In genomic region chr2:122304544-122304943, GRCm38 (mm10) we compare ENCODE assay signal across 18 mouse cellular contexts. TPM values are rescaled to one million over a fixed set of nuclear protein-coding genes. Genes with fewer than 3 reads are reported as not detected.
"Had no signal": no experiment of that assay in that cellular context is flagged by ENCODE, and none has a peak within 500 bp of the region (broad histone marks: within the 10 kb centered on the region; RNA-seq: fewer than 3 reads in every experiment).

No protein-coding gene starts in this region.

- H3K36me3 ChIP-seq: neural tube, embryonic 15.5 days; stomach, embryonic 15.5 days had no signal

- DNase-seq: retina, postnatal 1 day; right cerebral cortex, adult 18-20 months; right cerebral cortex, postnatal 14 days; right cerebral cortex, postnatal 25 days; right cerebral cortex, postnatal 4 days; spleen, adult 18-20 months; thymus, adult 18-20 months; thymus, adult 2 months; thymus, postnatal 14 days; thymus, postnatal 25 days; thymus, postnatal 36 days; thymus, postnatal 4 days had no signal

- H3K4me3 ChIP-seq: neural tube, embryonic 15.5 days; stomach, embryonic 15.5 days had no signal

- H3K4me2 ChIP-seq: neural tube, embryonic 15.5 days; stomach, embryonic 15.5 days had no signal

RNA-seq across cellular contexts. Expression of gene Duoxa2, which starts 5.8 kb away (rescaled TPM):
- polyA plus RNA-seq: spleen, adult 2 months; stomach, embryonic 14.5 days had no signal

RNA-seq across cellular contexts. Expression of gene Duox2, which starts 6.3 kb away (rescaled TPM):
- total RNA-seq: neutrophil, adult 5-6 weeks had no signal
- polyA plus RNA-seq: neural tube, embryonic 14.5 days had no signal

RNA-seq across cellular contexts. Expression of gene Duoxa1, which starts 9.0 kb away (rescaled TPM):
- total RNA-seq: neutrophil, adult 5-6 weeks had no signal
- polyA plus RNA-seq: neural tube, embryonic 14.5 days; spleen, adult 2 months had no signal

RNA-seq across cellular contexts. Expression of gene Duox1, which starts 10.9 kb away (rescaled TPM):
- total RNA-seq: neutrophil, adult 5-6 weeks had no signal
- polyA plus RNA-seq: spleen, adult 2 months had no signal
